Mouse (Mus musculus) heart, adult 8-10 months (tissue): ENCODE measurements around the gene Actbl2. TPM values are rescaled to one million over a fixed set of nuclear protein-coding genes. Genes with fewer than 3 reads are reported as not detected.

Experiments used
- DNase-seq: peaks from one replicate; pipeline ENCODE4 v3.0.0; 2022; ENCODE audit warnings: low spot score
- total RNA-seq, 4 experiments: library from RNA; stranded (reverse); gene quantifications; 2 replicates each; pipeline ENCODE4 v1.2.4; 2022

Actbl2 gene
- not detected for total RNA-seq

GRCm38 (mm10) chr13:111254713-111255112 is at the start of gene Actbl2:
Actbl2 (plus strand) TSS chr13:111255013.
- DNase-seq = no peak

GRCm38 (mm10) chr13:111210649-111211378 is 44.0 kb upstream of the Actbl2 start:
- no peak for DNase-seq

- DNase-seq = no peak
Observed at GRCm38 (mm10) chr13:111228768-111229167, 26.0 kb upstream of the Actbl2 start.

GRCm38 (mm10) chr13:111229541-111229940 is 25.3 kb upstream of the Actbl2 start:
- DNase-seq = no peak

GRCm38 (mm10) chr13:111232416-111232815 is 22.4 kb upstream of the Actbl2 start:
- no peak for DNase-seq

- no peak for DNase-seq
Observed at GRCm38 (mm10) chr13:111233356-111233755, 21.5 kb upstream of the Actbl2 start.

- DNase-seq = no peak
Observed at GRCm38 (mm10) chr13:111234573-111234972, 20.2 kb upstream of the Actbl2 start.

- peak; percentile 5 for DNase-seq
Observed at GRCm38 (mm10) chr13:111235719-111236166, 19.1 kb upstream of the Actbl2 start.

- no peak for DNase-seq
Observed at GRCm38 (mm10) chr13:111236461-111236864, 18.4 kb upstream of the Actbl2 start.

- DNase-seq = no peak
Observed at GRCm38 (mm10) chr13:111237296-111237695, 17.5 kb upstream of the Actbl2 start.

GRCm38 (mm10) chr13:111237865-111238465 is 16.8 kb upstream of the Actbl2 start:
- peak; percentile 30 for DNase-seq

GRCm38 (mm10) chr13:111251106-111251505 is 3.7 kb upstream of the Actbl2 start:
- no peak for DNase-seq

- no peak for DNase-seq
Observed at GRCm38 (mm10) chr13:111251795-111252194, 3.0 kb upstream of the Actbl2 start.

GRCm38 (mm10) chr13:111258016-111258415 is 3.2 kb downstream of the Actbl2 start:
- DNase-seq = no peak

GRCm38 (mm10) chr13:111258424-111259092 is 3.7 kb downstream of the Actbl2 start:
- no peak for DNase-seq

- no peak for DNase-seq
Observed at GRCm38 (mm10) chr13:111259093-111259491, 4.3 kb downstream of the Actbl2 start.

- DNase-seq = no peak
Observed at GRCm38 (mm10) chr13:111259711-111260110, 4.9 kb downstream of the Actbl2 start.

- no peak for DNase-seq
Observed at GRCm38 (mm10) chr13:111263186-111263585, 8.4 kb downstream of the Actbl2 start.

GRCm38 (mm10) chr13:111263758-111264157 is 8.9 kb downstream of the Actbl2 start:
- DNase-seq = no peak

GRCm38 (mm10) chr13:111265231-111266000 is 10.6 kb downstream of the Actbl2 start:
- no peak for DNase-seq

GRCm38 (mm10) chr13:111266855-111267254 is 12.0 kb downstream of the Actbl2 start:
- DNase-seq = no peak

- DNase-seq = no peak
Observed at GRCm38 (mm10) chr13:111268992-111269391, 14.2 kb downstream of the Actbl2 start.
